Mouse (Mus musculus) neural tube, embryonic 15.5 days (tissue): ENCODE results near the gene Rnf220. TPM values are rescaled to one million over a fixed set of nuclear protein-coding genes. Genes with fewer than 3 reads are reported as not detected.

Experiments
- ATAC-seq: fragments of 200-750 bp; cut with Nextera tagmentation; 2 replicates; pipeline ENCODE4 v1.8.0; 2017; ENCODE audit warnings: mild to moderate bottlenecking, moderate TSS enrichment, moderate library complexity; ENCODE audit not compliant: low FRiP score
- H3K27ac ChIP-seq: fragments of 300-500 bp; sonication (generic); replicated peaks from 2 replicates; pipeline ENCODE4 v1.5.1; 2015; ENCODE audit warnings: mild to moderate bottlenecking, inconsistent platforms
- H3K27me3 ChIP-seq: fragments of 300-500 bp; sonication (generic); replicated peaks from 2 replicates; pipeline ENCODE4 v1.6.1; 2015; ENCODE audit warnings: inconsistent platforms
- H3K36me3 ChIP-seq: fragments of 300-500 bp; sonication (generic); 2 replicates; pipeline ENCODE4 v1.6.1; 2015; ENCODE audit warnings: inconsistent platforms
- H3K4me1 ChIP-seq: fragments of 300-500 bp; sonication (generic); 2 replicates; pipeline ENCODE4 v1.6.1; 2015; ENCODE audit warnings: inconsistent platforms
- H3K4me2 ChIP-seq: fragments of 300-500 bp; sonication (generic); 2 replicates; pipeline ENCODE4 v1.6.1; 2015; ENCODE audit warnings: inconsistent platforms, mild to moderate bottlenecking, moderate library complexity
- H3K4me3 ChIP-seq: fragments of 300-500 bp; sonication (generic); replicated peaks from 2 replicates; pipeline ENCODE4 v1.5.1; 2015; ENCODE audit warnings: mild to moderate bottlenecking, inconsistent platforms
- H3K9ac ChIP-seq: fragments of 300-500 bp; sonication (generic); replicated peaks from 2 replicates; pipeline ENCODE4 v1.6.1; 2015; ENCODE audit warnings: mild to moderate bottlenecking, inconsistent platforms
- H3K9me3 ChIP-seq: fragments of 300-500 bp; sonication (generic); replicated peaks from 2 replicates; pipeline ENCODE4 v1.6.1; 2016; ENCODE audit warnings: inconsistent platforms
- WGBS: fragments of 180-500 bp; shearing (Covaris S2); methylation state at CpG from one replicate; pipeline ENCODE4 v1.1.7; 2015; ENCODE audit warnings: mixed read lengths; 5-methylcytosine and 5-hydroxymethylcytosine counted together
- polyA plus RNA-seq: library from polyadenylated mRNA; unstranded; fragments of >200 nt; fragmentation: Nextera tagmentation; extraction: Ambion mirVana; gene quantifications from 2 replicates; pipeline ENCODE4 v1.2.1, GENCODE M21; 2015

The Rnf220 gene
- polyA plus RNA-seq, 1 experiment from 2014 or later, result 95.8 TPM

DNA sequence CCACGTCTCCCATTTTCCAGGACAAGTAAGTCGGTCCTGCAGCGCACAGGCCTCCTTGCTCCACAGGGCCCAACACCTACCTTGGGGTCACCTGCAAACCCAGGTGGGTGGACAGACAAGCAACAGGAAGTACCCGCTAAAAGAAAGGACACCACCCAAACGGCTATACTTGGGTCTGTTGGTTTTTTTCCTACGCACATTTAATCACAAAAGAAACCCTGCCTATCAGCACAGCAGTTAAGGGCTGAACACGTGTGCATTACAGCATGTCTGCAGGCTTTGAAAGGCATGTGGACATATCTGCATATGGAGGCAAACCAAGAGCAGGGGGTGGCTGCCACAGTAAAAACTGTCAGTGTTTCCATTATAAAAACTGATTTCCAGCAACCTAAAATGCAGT is 10.7 kb downstream of the Rnf220 start:
- no peak for ATAC-seq
- Histone ChIP-seq H3K9ac (no peak overlapping the region), H3K36me3 (no peaks in the 10 kb centered on the region), H3K27ac (no peak overlapping the region), H3K4me1 (peaks cover 16% of the 10 kb centered on the region), H3K4me2 (no peak overlapping the region), H3K27me3 (peaks cover 87% of the 10 kb centered on the region), H3K9me3 (no peaks in the 10 kb centered on the region), H3K4me3 (no peak overlapping the region)
- 72% methylated on average over 7 of the region's 7 CpGs for WGBS

DNA sequence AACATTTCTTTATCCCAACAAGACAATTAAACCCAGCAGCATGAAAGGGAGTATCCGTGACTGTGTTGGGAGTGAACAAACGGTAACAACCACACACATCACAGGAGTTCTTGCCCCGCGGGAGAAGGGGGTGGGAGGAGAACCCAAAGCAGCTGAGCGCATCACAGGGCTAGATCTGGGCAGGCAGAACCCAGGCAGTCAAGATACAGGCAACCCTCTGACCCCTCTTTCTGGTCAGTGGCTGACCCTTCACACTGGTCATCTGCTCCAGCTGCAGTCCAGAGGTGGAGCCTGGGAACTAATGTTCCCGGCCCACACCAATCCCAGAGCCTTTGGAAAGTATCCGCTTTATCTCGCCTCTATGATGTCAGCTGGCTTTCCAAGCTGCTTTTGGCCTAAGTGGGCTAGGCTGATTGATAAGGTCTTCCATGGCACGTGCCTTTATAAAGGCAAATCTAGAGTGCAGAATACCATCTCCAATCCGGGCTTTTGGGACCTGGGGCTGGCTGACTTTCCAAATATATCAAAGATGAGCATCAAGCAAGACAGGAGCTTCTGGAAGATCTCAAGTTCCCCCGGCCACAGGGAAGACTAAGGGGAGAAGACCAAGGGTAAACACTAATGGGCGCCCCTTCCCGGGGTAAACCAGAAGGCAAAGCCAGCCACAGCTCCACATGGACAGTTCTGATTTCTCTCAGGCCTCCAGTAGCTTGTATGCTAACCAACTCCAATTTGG is 11.6 kb downstream of the Rnf220 start:
- no peaks in the 10 kb centered on the region for H3K36me3 ChIP-seq
- peaks cover 87% of the 10 kb centered on the region for H3K27me3 ChIP-seq
- WGBS, result 27% methylated on average over 13 of the region's 13 CpGs
- no peaks in the 10 kb centered on the region for H3K9me3 ChIP-seq
- peak overlapping the region; percentile 42; the same call in 1 of the 2 replicates for H3K4me3 ChIP-seq
- peaks cover 23% of the 10 kb centered on the region for H3K4me1 ChIP-seq
- peak overlapping the region; percentile 86 for H3K4me2 ChIP-seq
- ATAC-seq, result peak; percentile 21; the same call in 1 of the 2 replicates
- H3K27ac ChIP-seq, result peak overlapping the region; percentile 69
- H3K9ac ChIP-seq, result peak overlapping the region; percentile 48; the same call in 1 of the 2 replicates

DNA sequence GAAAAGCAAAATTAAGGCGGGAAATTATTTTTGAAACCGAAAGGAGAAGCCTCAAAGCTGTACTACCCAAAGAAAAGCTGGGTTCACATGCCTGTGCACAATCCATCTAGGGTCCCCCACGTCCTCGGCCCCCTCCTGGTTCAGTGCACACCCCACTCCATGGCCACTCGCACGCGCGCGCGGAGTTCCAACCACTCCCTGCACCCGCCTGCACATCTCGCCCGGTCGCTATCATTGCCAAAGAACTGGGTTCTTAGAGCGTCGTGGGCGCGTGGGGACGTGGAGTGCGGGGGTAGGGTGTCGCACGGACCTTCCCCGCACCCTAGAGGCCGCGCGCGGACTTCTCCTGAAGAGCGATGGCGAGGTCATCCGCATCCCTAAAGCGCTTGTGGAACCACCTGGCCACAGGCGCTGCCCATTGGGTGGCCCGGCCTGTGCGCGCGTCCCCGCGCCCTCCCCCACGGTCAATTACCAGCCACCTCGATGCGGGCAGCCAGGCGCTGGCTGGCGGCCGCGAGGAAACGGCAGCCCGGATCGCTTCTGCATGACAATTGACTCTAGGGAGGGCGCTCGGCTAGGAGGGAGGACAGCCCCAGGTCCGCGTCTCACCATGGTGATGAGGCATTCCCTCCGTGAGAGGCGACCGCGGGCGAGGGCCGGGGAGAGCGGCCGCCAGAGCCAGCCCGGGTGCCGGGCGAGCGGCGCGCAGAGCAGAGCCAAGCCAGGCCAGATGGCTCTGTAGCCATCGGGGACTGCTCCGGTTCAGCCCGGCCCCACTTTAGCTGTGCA is 12.4 kb downstream of the Rnf220 start:
- peak overlapping the region; percentile 86 for H3K4me2 ChIP-seq
- WGBS, result under 1% methylated on average over 69 of the region's 69 CpGs
- ATAC-seq, result peak; percentile 90
- H3K9ac ChIP-seq, result peak overlapping the region; percentile 48
- H3K27ac ChIP-seq, result peak overlapping the region; percentile 69
- H3K4me3 ChIP-seq, result peak overlapping the region; percentile 42
- H3K9me3 ChIP-seq, result no peaks in the 10 kb centered on the region
- H3K4me1 ChIP-seq, result peaks cover 25% of the 10 kb centered on the region
- H3K36me3 ChIP-seq, result no peaks in the 10 kb centered on the region
- H3K27me3 ChIP-seq, result peaks cover 87% of the 10 kb centered on the region

DNA sequence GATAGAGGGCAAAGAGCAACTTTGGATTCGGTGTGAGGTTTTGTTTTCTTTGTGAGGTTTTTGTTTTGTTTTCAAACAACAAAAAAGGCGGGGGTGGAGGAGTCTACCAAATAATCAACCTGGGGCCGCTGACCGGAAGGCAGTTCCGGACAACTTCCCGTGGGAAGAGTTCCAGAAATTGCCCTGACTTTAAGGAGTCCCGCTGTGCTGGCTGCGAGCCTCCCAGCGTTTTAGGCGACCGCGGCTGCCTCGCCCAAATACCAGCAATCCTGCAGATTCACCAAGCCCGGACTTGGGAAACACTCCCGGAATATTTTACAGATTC is 13.0 kb downstream of the Rnf220 start:
- no peaks in the 10 kb centered on the region for H3K36me3 ChIP-seq
- H3K4me2 ChIP-seq, result peak overlapping the region; percentile 86
- H3K27ac ChIP-seq, result peak overlapping the region; percentile 69
- H3K27me3 ChIP-seq, result peaks cover 88% of the 10 kb centered on the region
- peak overlapping the region; percentile 42 for H3K4me3 ChIP-seq
- H3K9ac ChIP-seq, result peak overlapping the region; percentile 48
- H3K9me3 ChIP-seq, result no peaks in the 10 kb centered on the region
- no peak for ATAC-seq
- under 1% methylated on average over 15 of the region's 15 CpGs for WGBS
- peaks cover 25% of the 10 kb centered on the region for H3K4me1 ChIP-seq

DNA sequence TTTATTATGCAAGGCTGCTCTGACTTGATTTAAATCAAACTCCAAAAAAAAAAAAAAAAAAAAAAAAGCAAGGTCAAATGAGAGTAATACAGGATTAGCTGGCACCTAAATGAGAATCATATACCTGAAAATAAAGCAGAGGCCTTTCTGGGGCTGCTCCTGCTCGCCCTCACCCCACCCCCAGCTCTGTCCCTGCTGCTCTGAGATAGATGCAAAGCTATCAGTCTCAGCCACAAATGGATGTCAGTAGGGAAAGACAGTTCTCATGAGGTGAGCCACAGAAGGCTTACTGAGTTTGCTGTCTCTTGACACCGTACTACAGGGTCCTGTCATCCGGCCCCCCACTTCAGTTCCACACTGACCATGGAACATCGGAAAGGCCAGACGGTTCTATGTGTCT is 14.7 kb downstream of the Rnf220 start:
- H3K4me1 ChIP-seq, result peaks cover 31% of the 10 kb centered on the region
- no peaks in the 10 kb centered on the region for H3K9me3 ChIP-seq
- no peak overlapping the region for H3K4me3 ChIP-seq
- no peak overlapping the region for H3K9ac ChIP-seq
- 68% methylated on average over 5 of the region's 5 CpGs for WGBS
- H3K4me2 ChIP-seq, result no peak overlapping the region
- peaks cover 88% of the 10 kb centered on the region for H3K27me3 ChIP-seq
- H3K27ac ChIP-seq, result no peak overlapping the region
- ATAC-seq, result no peak
- H3K36me3 ChIP-seq, result no peaks in the 10 kb centered on the region

DNA sequence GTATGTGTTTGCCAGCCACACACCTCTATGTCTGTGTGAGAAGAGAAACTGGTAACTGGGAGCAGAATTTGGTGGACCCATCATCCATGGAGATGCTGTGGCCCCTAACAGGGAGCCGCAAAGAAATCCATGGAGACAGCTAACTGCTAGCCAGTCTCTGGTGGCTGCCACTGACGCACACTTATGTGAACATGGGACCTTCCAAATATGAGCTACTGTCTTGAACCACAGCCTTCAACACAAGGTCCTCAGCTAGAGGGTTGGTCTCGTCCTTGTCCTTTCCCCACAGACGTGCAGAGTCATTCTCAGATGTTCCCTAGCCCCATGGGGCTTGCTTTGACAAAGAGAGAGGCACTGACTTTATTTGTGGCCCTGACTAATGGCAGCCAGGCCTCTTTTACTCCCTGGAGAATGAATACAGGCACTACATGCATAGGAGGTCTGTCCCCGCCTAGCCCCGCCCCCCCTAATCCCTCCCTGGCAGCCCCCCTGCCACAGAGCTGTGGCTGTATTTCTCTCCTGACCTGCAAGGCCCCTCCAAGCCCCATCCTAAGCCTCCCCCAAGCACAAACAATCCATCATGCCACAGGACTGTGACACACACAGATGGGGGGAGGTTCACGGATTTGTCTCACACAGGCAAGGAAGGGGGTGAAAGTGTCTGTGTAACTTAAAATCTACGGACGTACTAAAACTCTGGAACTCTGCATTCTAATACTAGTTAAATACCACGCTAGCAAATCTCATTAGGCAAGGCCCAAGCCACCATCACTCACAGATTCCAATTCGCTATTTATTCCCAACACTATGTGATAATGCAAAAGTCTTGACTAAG is 16.0 kb downstream of the Rnf220 start:
- H3K27ac ChIP-seq, result no peak overlapping the region
- no peak overlapping the region for H3K4me2 ChIP-seq
- ATAC-seq, result no peak
- no peaks in the 10 kb centered on the region for H3K9me3 ChIP-seq
- H3K36me3 ChIP-seq, result no peaks in the 10 kb centered on the region
- no peak overlapping the region for H3K4me3 ChIP-seq
- 26% methylated on average over 11 of the region's 11 CpGs for WGBS
- peaks cover 88% of the 10 kb centered on the region for H3K27me3 ChIP-seq
- peaks cover 33% of the 10 kb centered on the region for H3K4me1 ChIP-seq
- H3K9ac ChIP-seq, result no peak overlapping the region

DNA sequence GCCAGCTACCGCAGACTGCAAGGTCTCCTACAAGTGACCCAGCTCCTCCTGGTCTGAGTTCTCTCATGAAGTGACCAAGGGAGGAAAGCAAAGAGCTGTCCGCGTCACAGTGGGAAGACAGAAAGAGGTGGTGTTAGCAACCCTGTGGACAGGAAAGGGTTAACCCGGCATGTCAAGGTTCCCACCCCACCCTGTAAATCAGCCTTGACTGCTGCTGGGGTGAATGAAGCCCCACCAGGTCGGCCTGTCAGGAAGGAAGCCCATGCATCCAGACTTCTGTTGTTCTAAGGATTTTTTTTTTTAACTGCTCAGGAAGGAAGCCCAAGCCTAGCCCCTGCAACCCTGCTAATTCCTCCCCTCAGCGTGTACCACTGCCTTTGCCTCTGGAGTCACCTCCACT is 16.9 kb downstream of the Rnf220 start:
- Histone ChIP-seq H3K4me2 (no peak overlapping the region), H3K27ac (no peak overlapping the region), H3K36me3 (no peaks in the 10 kb centered on the region), H3K9ac (no peak overlapping the region), H3K4me3 (no peak overlapping the region), H3K4me1 (peaks cover 33% of the 10 kb centered on the region), H3K27me3 (peaks cover 88% of the 10 kb centered on the region), H3K9me3 (no peaks in the 10 kb centered on the region)
- ATAC-seq, result no peak
- 30% methylated on average over 6 of the region's 6 CpGs for WGBS

DNA sequence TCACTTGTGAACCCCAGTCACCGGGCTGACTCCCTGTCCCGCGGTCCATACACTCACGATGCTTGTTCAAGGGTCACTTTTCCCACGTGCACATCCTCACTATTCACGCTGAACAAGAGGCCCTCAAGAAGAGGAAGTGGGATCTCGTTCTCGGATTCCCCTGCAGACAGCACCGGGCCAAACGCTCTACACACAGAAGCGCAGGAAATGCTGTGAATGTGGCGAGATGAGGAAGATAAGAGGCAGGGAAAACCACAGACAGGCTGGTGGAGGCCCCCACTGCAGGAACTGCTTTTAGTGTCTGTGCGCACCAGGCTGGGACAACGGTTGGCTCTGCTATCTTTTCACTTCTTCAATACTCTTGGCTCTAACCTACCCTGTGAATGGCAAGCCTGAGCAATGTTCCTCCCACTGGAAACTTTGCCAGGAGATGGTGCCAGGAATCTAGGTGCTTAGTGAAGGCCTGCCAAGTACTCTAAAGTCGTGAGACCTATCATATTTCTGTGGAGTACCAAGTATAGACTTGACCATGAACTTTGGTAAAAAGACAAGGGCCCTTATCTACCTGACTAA is 18.7 kb downstream of the Rnf220 start:
- H3K4me3 ChIP-seq, result no peak overlapping the region
- no peak for ATAC-seq
- no peak overlapping the region for H3K9ac ChIP-seq
- H3K27me3 ChIP-seq, result peaks cover 93% of the 10 kb centered on the region
- H3K9me3 ChIP-seq, result no peaks in the 10 kb centered on the region
- 74% methylated on average over 15 of the region's 15 CpGs for WGBS
- peaks cover 21% of the 10 kb centered on the region; the same call in 1 of the 2 replicates for H3K4me1 ChIP-seq
- H3K27ac ChIP-seq, result no peak overlapping the region
- H3K4me2 ChIP-seq, result no peak overlapping the region
- H3K36me3 ChIP-seq, result no peaks in the 10 kb centered on the region

DNA sequence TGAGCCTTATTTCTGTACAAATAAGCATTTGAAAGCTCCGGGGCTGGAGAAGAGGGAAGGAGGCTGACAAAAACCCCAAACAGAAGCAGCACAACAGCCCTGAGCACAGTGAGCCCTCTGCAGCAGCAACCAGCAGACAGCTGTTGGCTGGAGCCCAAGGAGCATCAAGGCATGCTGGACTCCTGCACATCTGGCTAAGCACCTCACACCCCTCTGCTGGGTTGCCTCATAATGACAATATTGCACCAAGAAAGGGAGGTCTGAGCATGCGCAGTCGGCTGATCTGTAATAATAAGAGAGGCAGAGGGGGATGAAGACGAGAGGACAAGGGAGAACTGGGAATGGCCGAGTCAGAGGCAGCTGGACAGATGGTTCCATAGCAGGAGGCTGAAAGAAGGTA is 19.5 kb downstream of the Rnf220 start:
- peaks cover 94% of the 10 kb centered on the region for H3K27me3 ChIP-seq
- WGBS, result 58% methylated on average over 5 of the region's 5 CpGs

DNA sequence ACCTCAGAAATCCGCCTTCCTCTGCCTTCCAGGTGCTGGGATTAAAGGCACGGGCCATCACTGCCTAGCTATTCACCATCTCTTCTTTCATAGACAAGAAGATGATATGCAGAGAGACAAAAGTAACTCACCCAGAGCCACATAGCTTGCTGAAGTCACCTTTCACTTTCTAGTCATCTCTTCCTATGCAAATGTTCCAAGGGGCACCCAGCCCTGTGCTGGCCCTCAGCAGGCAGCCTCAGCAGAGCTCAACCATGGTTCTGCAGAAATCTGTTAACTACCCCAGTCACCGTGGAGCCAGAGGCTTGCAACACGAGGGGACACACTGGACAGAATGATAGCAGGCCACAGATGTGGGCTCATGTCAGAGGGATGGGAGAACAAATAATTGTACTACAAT is 20.1 kb downstream of the Rnf220 start:
- Histone ChIP-seq H3K36me3 (no peaks in the 10 kb centered on the region), H3K27me3 (peaks cover 91% of the 10 kb centered on the region), H3K9me3 (no peaks in the 10 kb centered on the region), H3K27ac (no peak overlapping the region), H3K4me3 (no peak overlapping the region), H3K4me1 (peaks cover 21% of the 10 kb centered on the region; the same call in 1 of the 2 replicates), H3K4me2 (no peak overlapping the region), H3K9ac (no peak overlapping the region)
- WGBS, result 63% methylated on average over 4 of the region's 4 CpGs
- ATAC-seq, result no peak

More for the DNA sequence above, 19.5 kb downstream of the Rnf220 start:
- Histone ChIP-seq H3K27ac (no peak overlapping the region), H3K4me1 (peaks cover 21% of the 10 kb centered on the region; the same call in 1 of the 2 replicates), H3K4me2 (no peak overlapping the region), H3K9ac (no peak overlapping the region), H3K9me3 (no peaks in the 10 kb centered on the region), H3K36me3 (no peaks in the 10 kb centered on the region), H3K4me3 (no peak overlapping the region)
- ATAC-seq, result no peak

DNA sequence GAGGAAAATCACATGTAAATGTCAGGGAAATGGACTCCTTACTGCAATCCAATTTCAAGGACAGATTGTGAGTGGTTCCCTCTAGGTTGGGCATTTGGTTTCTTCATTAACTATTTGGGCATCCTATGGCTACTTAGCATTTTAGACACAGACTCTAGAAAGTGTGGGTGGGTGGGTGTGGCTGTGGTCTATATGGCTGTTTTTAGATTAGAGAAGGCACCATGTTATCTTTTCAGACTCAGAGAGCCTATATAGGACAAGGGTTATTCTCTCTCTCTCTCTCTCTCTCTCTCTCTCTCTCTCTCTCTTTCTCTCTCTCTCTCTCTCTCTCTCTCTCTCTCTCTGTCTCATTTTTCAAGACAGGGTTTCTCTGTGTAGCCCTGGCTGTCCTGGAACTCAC is 20.5 kb downstream of the Rnf220 start:
- Histone ChIP-seq H3K4me1 (peaks cover 21% of the 10 kb centered on the region; the same call in 1 of the 2 replicates), H3K4me3 (no peak overlapping the region), H3K9me3 (no peaks in the 10 kb centered on the region), H3K4me2 (no peak overlapping the region), H3K9ac (no peak overlapping the region), H3K36me3 (no peaks in the 10 kb centered on the region), H3K27ac (no peak overlapping the region), H3K27me3 (peaks cover 87% of the 10 kb centered on the region)
- ATAC-seq, result no peak
